Mouse (Mus musculus) forebrain, embryonic 14.5 days (tissue): Measurements from ENCODE around the gene Psapl1. TPM values are rescaled to one million over a fixed set of nuclear protein-coding genes. Genes with fewer than 3 reads are reported as not detected.
A peak's percentile ranks its signal among the peaks of the same experiment; 100 is the strongest.
"Not testable (repeated sequence)": the region's sequence is repeated elsewhere in the genome, so short reads cannot be mapped to it uniquely, and the experiment has no call there.

Experiments used
- ATAC-seq: fragments of 200-750 bp; cut with Nextera tagmentation; 2 replicates; pipeline ENCODE4 v1.8.0; 2017; ENCODE audit warnings: mild to moderate bottlenecking, moderate library complexity
- DNase-seq: peaks from one replicate; pipeline ENCODE4 v3.0.0-alpha.2; 2015; ENCODE audit warnings: low spot score
- H3K27ac ChIP-seq: fragments of 300-500 bp; sonication (generic); 2 replicates; pipeline ENCODE4 v1.5.1; 2014; ENCODE audit warnings: low read depth, mild to moderate bottlenecking, control low read depth, low read length, moderate library complexity
- H3K27me3 ChIP-seq: fragments of 300-500 bp; sonication (generic); replicated peaks from 2 replicates; pipeline ENCODE4 v1.6.1; 2014; ENCODE audit warnings: low read length, control low read depth, mixed read lengths; ENCODE audit not compliant: control insufficient read depth, insufficient read depth
- H3K36me3 ChIP-seq: fragments of 300-500 bp; sonication (generic); 2 replicates; pipeline ENCODE4 v1.6.1; 2014; ENCODE audit warnings: low read length, control low read depth; ENCODE audit not compliant: control insufficient read depth, insufficient read depth
- H3K4me1 ChIP-seq: fragments of 300-500 bp; sonication (generic); 2 replicates; pipeline ENCODE4 v1.6.1; 2014; ENCODE audit warnings: antibody characterized with exemption, low read length, control low read depth; ENCODE audit not compliant: control insufficient read depth, insufficient read depth
- H3K4me2 ChIP-seq: fragments of 300-500 bp; sonication (generic); 2 replicates; pipeline ENCODE4 v1.6.1; 2014; ENCODE audit warnings: mild to moderate bottlenecking, control low read depth, low read length
- H3K4me3 ChIP-seq: fragments of 300-500 bp; sonication (generic); 2 replicates; pipeline ENCODE4 v1.5.1; 2014; ENCODE audit warnings: low read depth, low read length, control low read depth
- H3K9ac ChIP-seq: fragments of 300-500 bp; sonication (generic); 2 replicates; pipeline ENCODE4 v1.6.1; 2014; ENCODE audit warnings: mild to moderate bottlenecking, low read length, control low read depth, moderate library complexity
- H3K9me3 ChIP-seq: fragments of 300-500 bp; sonication (generic); replicated peaks from 2 replicates; pipeline ENCODE4 v1.6.1; 2016; ENCODE audit warnings: low read length, control low read depth, mixed read lengths; ENCODE audit not compliant: control insufficient read depth
- WGBS: fragments of 180-500 bp; shearing (Covaris S2); extraction: QIAGEN DNeasy Blood & Tissue Kit; methylation state at CpG from one replicate; pipeline ENCODE4 v1.1.7; 2014; 5-methylcytosine and 5-hydroxymethylcytosine counted together
- polyA plus RNA-seq: library from polyadenylated mRNA; unstranded; fragments of >200 nt; fragmentation: Nextera tagmentation; extraction: Ambion mirVana; gene quantifications from 2 replicates; pipeline ENCODE4 v1.2.1, GENCODE M21; 2014

Gene Psapl1
- polyA plus RNA-seq, 1 experiment from 2014 or later = not detected

GRCm38 (mm10) chr5:36220626-36221025 is 16.8 kb downstream of the Psapl1 start:
- H3K4me3 ChIP-seq = no peak overlapping the region
- no peak for ATAC-seq
- H3K27me3 ChIP-seq = no peaks in the 10 kb centered on the region
- H3K9me3 ChIP-seq = 0 out of 2 replicates have a peak, but pooled peaks cover 3% of the 10 kb centered on the region
- no peak overlapping the region for H3K9ac ChIP-seq
- WGBS = 26% methylated on average over 6 of the region's 6 CpGs
- peaks cover 2% of the 10 kb centered on the region; the same call in 1 of the 2 replicates for H3K4me1 ChIP-seq
- peak; percentile 32 for DNase-seq
- H3K4me2 ChIP-seq = no peak overlapping the region
- 0 out of 2 replicates have a peak overlapping the region, but pooled peaks have one; percentile 14 for H3K27ac ChIP-seq
- no peaks in the 10 kb centered on the region for H3K36me3 ChIP-seq

DNA sequence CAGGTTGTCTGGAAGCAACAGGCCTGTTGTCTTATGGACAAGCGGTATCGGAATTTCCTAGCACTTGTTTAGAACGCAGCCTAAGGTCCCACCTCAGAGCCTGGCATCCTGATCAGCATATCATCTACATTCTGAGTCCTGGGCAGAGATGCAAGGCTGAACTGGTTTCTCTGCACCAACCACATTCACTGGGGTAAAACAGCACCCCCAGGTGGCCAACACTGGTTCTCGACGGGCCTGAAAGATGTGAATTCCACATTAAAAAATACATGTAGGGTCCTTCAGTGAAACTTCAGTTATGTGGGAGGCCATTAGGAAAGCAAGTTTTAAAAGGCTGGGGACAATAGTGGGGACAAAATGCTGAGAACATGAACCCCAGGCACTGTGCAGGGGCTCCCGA is 20.0 kb downstream of the Psapl1 start:
- no peak overlapping the region for H3K27ac ChIP-seq
- no peak overlapping the region for H3K4me3 ChIP-seq
- no peaks in the 10 kb centered on the region for H3K9me3 ChIP-seq
- no peak overlapping the region for H3K9ac ChIP-seq
- ATAC-seq (no peak), DNase-seq (peak; percentile 68)
- H3K4me1 ChIP-seq = peaks cover 6% of the 10 kb centered on the region; the same call in 1 of the 2 replicates
- no peaks in the 10 kb centered on the region for H3K27me3 ChIP-seq
- 59% methylated on average over 6 of the region's 6 CpGs for WGBS
- no peak overlapping the region for H3K4me2 ChIP-seq
- H3K36me3 ChIP-seq = no peaks in the 10 kb centered on the region

DNA sequence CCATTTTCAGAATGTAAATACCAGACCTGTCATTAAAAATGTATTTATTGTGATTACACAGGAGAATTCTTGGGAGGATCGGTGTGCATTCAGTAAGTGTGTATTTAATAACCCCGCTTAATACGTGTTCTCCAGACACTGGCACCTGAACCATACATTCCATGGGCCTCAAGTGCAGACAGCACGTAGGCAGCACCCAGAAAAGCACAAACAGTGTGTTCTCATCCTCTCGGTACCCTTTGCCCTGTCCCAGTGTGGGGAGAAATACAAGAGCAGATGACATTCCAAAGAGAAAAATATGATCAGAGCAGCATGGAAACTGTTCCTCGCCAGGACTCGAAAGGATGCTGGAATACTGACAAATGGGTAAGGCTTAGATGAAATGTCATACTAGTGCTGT is 22.0 kb downstream of the Psapl1 start:
- Histone ChIP-seq H3K4me3 (no peak overlapping the region), H3K27ac (no peak overlapping the region), H3K9me3 (no peaks in the 10 kb centered on the region), H3K4me1 (peaks cover 8% of the 10 kb centered on the region; the same call in 1 of the 2 replicates), H3K36me3 (no peaks in the 10 kb centered on the region), H3K9ac (no peak overlapping the region), H3K27me3 (no peaks in the 10 kb centered on the region), H3K4me2 (no peak overlapping the region)
- ATAC-seq = no peak
- no peak for DNase-seq
- 77% methylated on average over 7 of the region's 7 CpGs for WGBS

DNA sequence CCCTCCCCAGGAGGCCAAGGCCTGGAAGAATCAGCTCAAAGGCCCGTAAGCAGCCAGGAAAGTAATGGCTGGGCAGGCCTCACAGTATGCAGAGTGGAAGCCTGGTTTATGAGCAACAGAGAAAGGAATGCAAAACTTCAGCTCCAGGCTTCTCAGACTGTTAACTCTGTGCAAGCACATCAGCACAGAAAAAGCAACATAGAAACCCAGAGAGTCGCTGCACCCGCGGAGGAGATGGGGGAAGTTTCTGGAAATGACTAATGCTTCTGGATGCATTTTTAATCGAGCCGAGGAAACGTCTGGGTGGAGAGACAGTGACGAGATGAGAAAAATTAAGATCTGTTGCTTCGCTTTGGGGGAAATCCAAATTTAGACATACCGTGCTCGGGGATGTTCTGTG is 22.5 kb downstream of the Psapl1 start:
- ATAC-seq (no peak), DNase-seq (no peak)
- Histone ChIP-seq H3K4me1 (peaks cover 8% of the 10 kb centered on the region; the same call in 1 of the 2 replicates), H3K4me3 (no peak overlapping the region), H3K27ac (no peak overlapping the region), H3K9ac (no peak overlapping the region), H3K36me3 (no peaks in the 10 kb centered on the region), H3K27me3 (no peaks in the 10 kb centered on the region), H3K4me2 (no peak overlapping the region), H3K9me3 (no peaks in the 10 kb centered on the region)
- WGBS = 66% methylated on average over 11 of the region's 11 CpGs

GRCm38 (mm10) chr5:36228405-36229370 is 24.9 kb downstream of the Psapl1 start:
- ATAC-seq (peak; percentile 63), DNase-seq (peak; percentile 62)
- H3K9me3 ChIP-seq = no peaks in the 10 kb centered on the region
- H3K36me3 ChIP-seq = no peaks in the 10 kb centered on the region
- no peak overlapping the region for H3K4me2 ChIP-seq
- WGBS = 28% methylated on average over 23 of the region's 23 CpGs
- no peak overlapping the region for H3K9ac ChIP-seq
- H3K27me3 ChIP-seq = no peaks in the 10 kb centered on the region
- H3K27ac ChIP-seq = peak overlapping the region; percentile 23; the same call in 1 of the 2 replicates
- peaks cover 8% of the 10 kb centered on the region; the same call in 1 of the 2 replicates for H3K4me1 ChIP-seq
- no peak overlapping the region for H3K4me3 ChIP-seq

DNA sequence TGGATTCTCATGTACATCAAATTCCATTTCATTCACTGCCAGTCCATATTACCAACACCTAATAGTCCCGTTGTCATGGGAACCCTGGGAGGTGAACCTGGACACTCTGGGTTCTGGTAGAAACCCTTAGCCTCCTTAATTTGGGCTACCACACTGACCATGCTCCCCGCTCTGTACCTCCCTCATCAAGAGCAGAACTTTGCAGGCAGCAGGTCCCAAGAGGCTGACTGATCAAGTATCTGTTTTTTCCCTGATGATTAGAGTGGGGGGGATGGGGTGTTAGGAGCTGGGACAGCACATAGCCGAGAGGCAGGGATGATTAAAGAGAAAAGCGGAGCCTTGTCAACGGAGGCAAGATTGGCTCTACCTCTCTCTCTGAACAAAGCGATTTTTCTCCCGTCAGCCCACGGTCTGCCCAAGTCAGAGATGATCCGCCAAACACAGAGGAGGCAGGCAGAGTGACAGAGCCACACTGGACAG is 26.5 kb downstream of the Psapl1 start:
- Histone ChIP-seq H3K36me3 (no peaks in the 10 kb centered on the region), H3K27ac (peak overlapping the region; percentile 35; the same call in 1 of the 2 replicates), H3K4me3 (no peak overlapping the region), H3K9me3 (no peaks in the 10 kb centered on the region), H3K27me3 (no peaks in the 10 kb centered on the region), H3K9ac (no peak overlapping the region), H3K4me2 (no peak overlapping the region), H3K4me1 (peaks cover 8% of the 10 kb centered on the region; the same call in 1 of the 2 replicates)
- 69% methylated on average over 9 of the region's 9 CpGs for WGBS
- ATAC-seq (peak; percentile 22; the same call in 1 of the 2 replicates), DNase-seq (peak; percentile 36)

DNA sequence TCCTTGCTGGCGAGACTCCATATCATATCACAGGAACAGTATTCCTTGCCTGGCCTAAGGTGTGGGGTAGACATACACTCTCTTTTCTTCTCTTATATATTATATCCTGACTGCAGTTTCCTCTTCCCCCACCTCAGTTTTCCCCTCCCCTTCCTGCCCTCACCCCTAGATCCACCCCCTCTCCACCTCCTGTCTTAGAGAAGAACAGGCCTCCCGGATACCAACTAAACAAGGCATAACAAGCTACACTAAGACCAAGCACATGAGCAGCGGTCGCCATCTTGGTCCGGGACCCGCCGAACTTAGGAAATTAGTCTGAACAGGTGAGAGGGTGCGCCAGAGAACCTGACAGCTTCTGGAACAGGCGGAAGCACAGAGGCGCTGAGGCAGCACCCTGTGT is 33.7 kb downstream of the Psapl1 start:
- H3K36me3 ChIP-seq, H3K27me3 ChIP-seq, ATAC-seq, H3K4me1 ChIP-seq, H3K9me3 ChIP-seq, DNase-seq, H3K27ac ChIP-seq, H3K4me2 ChIP-seq, H3K4me3 ChIP-seq, H3K9ac ChIP-seq: not testable (repeated sequence)
- 97% methylated on average over 8 of the region's 10 CpGs for WGBS

DNA sequence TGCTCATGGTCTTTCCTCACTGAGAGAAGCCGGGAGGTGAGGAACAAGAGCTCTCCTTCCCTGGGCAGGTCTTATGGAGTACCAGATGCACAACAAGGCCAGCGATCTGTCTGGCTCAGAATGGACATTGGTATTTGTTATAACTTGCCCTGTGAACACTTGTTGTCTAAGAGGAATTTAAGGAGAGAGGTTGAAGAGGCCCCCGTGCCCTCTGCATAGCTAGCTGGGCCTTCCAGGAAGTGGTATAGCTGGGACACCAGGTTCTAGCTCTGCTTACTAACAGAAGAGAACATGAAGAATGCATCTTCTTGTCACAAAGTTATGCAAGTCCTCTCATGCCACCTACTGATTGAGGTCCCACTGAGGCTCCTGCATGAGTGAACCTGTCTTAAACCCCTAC is 44.2 kb downstream of the Psapl1 start:
- 83% methylated on average over 3 of the region's 3 CpGs for WGBS
- no peak overlapping the region for H3K9ac ChIP-seq
- no peak for DNase-seq

More for the DNA sequence above, 44.2 kb downstream of the Psapl1 start:
- H3K4me3 ChIP-seq = no peak overlapping the region
- H3K27ac ChIP-seq = no peak overlapping the region
- no peak overlapping the region for H3K4me2 ChIP-seq
- ATAC-seq = no peak
- H3K27me3 ChIP-seq = no peaks in the 10 kb centered on the region
- peaks cover 3% of the 10 kb centered on the region; the same call in 1 of the 2 replicates for H3K4me1 ChIP-seq
- no peaks in the 10 kb centered on the region for H3K36me3 ChIP-seq
- H3K9me3 ChIP-seq = no peaks in the 10 kb centered on the region
